In genomic region chr15:96488941-96489786, GRCm38 (mm10) we compare ENCODE assay signal across 8 mouse cellular contexts. TPM values are rescaled to one million over a fixed set of nuclear protein-coding genes. Genes with fewer than 3 reads are reported as not detected.
DNase-seq lines count a peak whose midpoint lies in the region; ATAC-seq and TF ChIP-seq lines count a peak whose summit lies in the region.

No protein-coding gene starts in this region.

- no peak for TF ChIP-seq POLR2A in kidney, adult 2 months (IDR thresholded peaks at IDR 0.05; ENCODE audit: low read depth, low read length)

- 0 out of 2 replicates have a peak, but pooled peaks cover 4% of the 10 kb centered on the region for H3K4me1 ChIP-seq in kidney, adult 2 months (ENCODE audit: control insufficient read depth, insufficient read depth, low read length)
- H3K4me1 ChIP-seq in G1E (ENCODE audit: insufficient read depth, low read depth, low read length): no peaks in the 10 kb centered on the region
- H3K4me1 ChIP-seq in hindbrain, embryonic 14.5 days (replicated peaks; ENCODE audit: control insufficient read depth, insufficient read depth, low read length): peaks cover 17% of the 10 kb centered on the region
- H3K4me1 ChIP-seq in stomach, embryonic 15.5 days: peaks cover 14% of the 10 kb centered on the region; the same call in 1 of the 2 replicates

- H3K27me3 ChIP-seq in kidney, adult 2 months (replicated peaks; ENCODE audit: control insufficient read depth, insufficient read depth, low read length): no peaks in the 10 kb centered on the region
- no peaks in the 10 kb centered on the region for H3K27me3 ChIP-seq in G1E (ENCODE audit: insufficient read depth, low read length)
- no peaks in the 10 kb centered on the region for H3K27me3 ChIP-seq in hindbrain, embryonic 14.5 days (ENCODE audit: control insufficient read depth, insufficient read depth, low read length)
- H3K27me3 ChIP-seq in stomach, embryonic 15.5 days (replicated peaks): no peaks in the 10 kb centered on the region

- ATAC-seq in G1E (ENCODE audit: extremely low read depth, insufficient number of reproducible peaks, low FRiP score, poor library complexity, severe bottlenecking): peak; percentile 57; the same call in 1 of the 2 replicates
- no peak for ATAC-seq in hindbrain, embryonic 14.5 days (ENCODE audit: low FRiP score)
- ATAC-seq in stomach, embryonic 15.5 days (ENCODE audit: insufficient read depth, low FRiP score, low read depth): no peak

- peak overlapping the region; percentile 30; the same call in 1 of the 2 replicates for H3K9ac ChIP-seq in hindbrain, embryonic 14.5 days
- H3K9ac ChIP-seq in stomach, embryonic 15.5 days: no peak overlapping the region

- peak; percentile 48 for TF ChIP-seq CTCF in kidney, adult 2 months (conservative IDR thresholded peaks at IDR 0.05; ENCODE audit: insufficient read depth, insufficient read length, low read depth, low read length)
- no peak for TF ChIP-seq CTCF in G1E (IDR thresholded peaks at IDR 0.05; ENCODE audit: low read depth, low read length)

- H3K4me3 ChIP-seq in kidney, adult 2 months (ENCODE audit: insufficient read depth, low read depth, low read length): no peak overlapping the region
- no peak overlapping the region for H3K4me3 ChIP-seq in G1E (ENCODE audit: low read depth, low read length)
- H3K4me3 ChIP-seq in hindbrain, embryonic 14.5 days (replicated peaks; ENCODE audit: low read length): no peak overlapping the region
- no peak overlapping the region for H3K4me3 ChIP-seq in stomach, embryonic 15.5 days (replicated peaks)

- H3K36me3 ChIP-seq in kidney, adult 2 months (ENCODE audit: control insufficient read depth, insufficient read depth, low read length): no peaks in the 10 kb centered on the region
- H3K36me3 ChIP-seq in G1E (replicated peaks): no peaks in the 10 kb centered on the region
- H3K36me3 ChIP-seq in hindbrain, embryonic 14.5 days (replicated peaks; ENCODE audit: control insufficient read depth, insufficient read depth): no peaks in the 10 kb centered on the region
- no peaks in the 10 kb centered on the region for H3K36me3 ChIP-seq in stomach, embryonic 15.5 days

- H3K27ac ChIP-seq in kidney, adult 2 months (ENCODE audit: insufficient read depth, low read depth, low read length): no peak overlapping the region
- no peak overlapping the region for H3K27ac ChIP-seq in hindbrain, embryonic 14.5 days
- no peak overlapping the region for H3K27ac ChIP-seq in stomach, embryonic 15.5 days

- DNase-seq in kidney, adult 2 months: peak; percentile 23
- no peak for DNase-seq in kidney, adult 11 months
- DNase-seq in G1E (ENCODE audit: low spot score): peak; percentile 8
- peak; percentile 37 for DNase-seq in fat pad, adult 2 months (ENCODE audit: extremely low read depth, low read depth, low spot score)
- no peak for DNase-seq in hindbrain, embryonic 14.5 days (ENCODE audit: low spot score)
- DNase-seq in lung, postnatal 36 days: peak; percentile 29
- DNase-seq in adrenal gland, postnatal 4 days (ENCODE audit: low spot score in 2 of 2): no peak

- peak overlapping the region; percentile 44 for H3K4me2 ChIP-seq in hindbrain, embryonic 14.5 days (replicated peaks)
- H3K4me2 ChIP-seq in stomach, embryonic 15.5 days: peak overlapping the region; percentile 32

- H3K9me3 ChIP-seq in G1E (replicated peaks): no peaks in the 10 kb centered on the region
- no peaks in the 10 kb centered on the region for H3K9me3 ChIP-seq in hindbrain, embryonic 14.5 days (ENCODE audit: control insufficient read depth, low read length)
- no peaks in the 10 kb centered on the region for H3K9me3 ChIP-seq in stomach, embryonic 15.5 days

- WGBS in kidney, adult 2 months: 24% methylated on average over 20 of the region's 20 CpGs
- 23% methylated on average over 20 of the region's 20 CpGs for WGBS in hindbrain, embryonic 14.5 days
- 27% methylated on average over 20 of the region's 20 CpGs for WGBS in stomach, embryonic 15.5 days

RNA-seq across cellular contexts. Expression of gene Scaf11, which starts 28.5 kb away (rescaled TPM):
- 20.5 and 22.0 TPM in 2 replicates for polyA plus RNA-seq in kidney, adult 2 months (2012; rRNA removed)
- total RNA-seq in G1E (2014; fragmentation: Nextera tagmentation) (206 and 217 TPM in 2 replicates), G1E (2017) (113 and 146 TPM in 2 replicates)
- polyA plus RNA-seq in G1E (2012): 28.6 and 47.9 TPM in 2 replicates
- 47.5 and 49.6 TPM in 2 replicates for polyA plus RNA-seq in hindbrain, embryonic 14.5 days (2014; fragmentation: Nextera tagmentation; extraction: Ambion mirVana)
- polyA plus RNA-seq in stomach, embryonic 15.5 days (2015; fragmentation: Nextera tagmentation; extraction: Ambion mirVana): 90.8 and 95.0 TPM in 2 replicates
- total RNA-seq in adrenal gland, postnatal 4 days (2021): 100 to 1,000 TPM; 105 to 109 TPM

Comparison
In these comparisons a context has a peak if more than half of its experiments do, and no peak if none do; other contexts are left out.
1. DNase-seq: peak in kidney, adult 2 months (single experiment), G1E (single experiment), fat pad, adult 2 months (single experiment) and lung, postnatal 36 days (single experiment); none in kidney, adult 11 months (single experiment), hindbrain, embryonic 14.5 days (single experiment) and adrenal gland, postnatal 4 days (0 of 2).